Mouse (Mus musculus): Measurements from ENCODE around the gene Ash1l.

DNA sequence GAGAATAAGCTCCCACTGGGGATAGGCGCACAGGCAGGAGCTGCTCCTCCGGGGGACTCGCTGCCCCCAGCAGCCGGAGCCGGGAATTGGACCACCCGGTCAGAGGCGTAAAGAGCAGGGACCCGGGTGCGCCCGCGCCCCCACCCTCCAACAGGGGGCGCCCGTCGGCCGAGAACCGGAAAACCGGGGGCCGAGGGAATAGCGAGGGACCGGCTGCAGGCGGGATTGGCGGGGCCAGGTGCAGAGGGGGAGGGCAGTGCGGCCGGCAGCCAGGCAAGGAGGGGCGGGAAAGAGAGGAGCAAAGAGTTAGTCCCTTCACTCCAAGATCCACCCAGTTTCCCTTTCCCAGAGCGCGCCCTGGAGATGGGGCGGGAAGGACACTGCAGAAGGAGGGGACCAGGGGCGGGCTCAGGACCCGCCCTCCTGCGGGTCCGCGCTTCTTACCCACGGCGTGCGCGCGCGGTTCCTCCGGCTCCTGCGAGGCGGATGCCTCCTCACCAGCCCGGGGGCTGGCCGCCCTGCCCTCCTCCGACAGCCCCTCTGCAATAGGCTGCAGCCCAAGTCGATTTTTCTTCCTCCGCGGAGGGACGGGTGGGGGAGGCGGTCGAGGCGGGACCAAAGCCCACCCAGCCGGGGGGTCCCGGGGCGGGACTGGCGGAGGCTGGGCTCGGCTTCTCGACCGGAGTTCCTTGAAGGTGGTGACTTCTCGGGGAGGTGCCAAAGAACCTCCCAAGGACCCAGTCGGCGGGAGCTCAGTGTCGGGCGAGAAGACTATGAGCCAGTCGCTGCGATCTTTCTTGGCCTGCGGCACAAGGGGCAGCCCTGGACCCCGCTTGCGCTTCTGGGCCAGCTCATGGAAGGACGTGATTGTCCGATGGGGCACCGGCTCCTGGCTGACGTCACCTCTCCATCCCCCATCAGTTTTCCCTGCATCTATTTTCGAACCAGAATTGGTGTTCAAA, 140.6 kb downstream of the Ash1l start:
- peak; percentile 84 for TF ChIP-seq CTCF (IDR thresholded peaks at IDR 0.05)
- no peak for TF ChIP-seq EP300 (IDR thresholded peaks at IDR 0.05)

Data from lung, postnatal 0 days (tissue).